Mouse (Mus musculus): ENCODE results near the gene Snai3. TPM values are rescaled to one million over a fixed set of nuclear protein-coding genes. Genes with fewer than 3 reads are reported as not detected.

The Snai3 gene
- not detected in 2 replicates for polyA plus RNA-seq (2015; fragmentation: Nextera tagmentation; extraction: Ambion mirVana)

DNA sequence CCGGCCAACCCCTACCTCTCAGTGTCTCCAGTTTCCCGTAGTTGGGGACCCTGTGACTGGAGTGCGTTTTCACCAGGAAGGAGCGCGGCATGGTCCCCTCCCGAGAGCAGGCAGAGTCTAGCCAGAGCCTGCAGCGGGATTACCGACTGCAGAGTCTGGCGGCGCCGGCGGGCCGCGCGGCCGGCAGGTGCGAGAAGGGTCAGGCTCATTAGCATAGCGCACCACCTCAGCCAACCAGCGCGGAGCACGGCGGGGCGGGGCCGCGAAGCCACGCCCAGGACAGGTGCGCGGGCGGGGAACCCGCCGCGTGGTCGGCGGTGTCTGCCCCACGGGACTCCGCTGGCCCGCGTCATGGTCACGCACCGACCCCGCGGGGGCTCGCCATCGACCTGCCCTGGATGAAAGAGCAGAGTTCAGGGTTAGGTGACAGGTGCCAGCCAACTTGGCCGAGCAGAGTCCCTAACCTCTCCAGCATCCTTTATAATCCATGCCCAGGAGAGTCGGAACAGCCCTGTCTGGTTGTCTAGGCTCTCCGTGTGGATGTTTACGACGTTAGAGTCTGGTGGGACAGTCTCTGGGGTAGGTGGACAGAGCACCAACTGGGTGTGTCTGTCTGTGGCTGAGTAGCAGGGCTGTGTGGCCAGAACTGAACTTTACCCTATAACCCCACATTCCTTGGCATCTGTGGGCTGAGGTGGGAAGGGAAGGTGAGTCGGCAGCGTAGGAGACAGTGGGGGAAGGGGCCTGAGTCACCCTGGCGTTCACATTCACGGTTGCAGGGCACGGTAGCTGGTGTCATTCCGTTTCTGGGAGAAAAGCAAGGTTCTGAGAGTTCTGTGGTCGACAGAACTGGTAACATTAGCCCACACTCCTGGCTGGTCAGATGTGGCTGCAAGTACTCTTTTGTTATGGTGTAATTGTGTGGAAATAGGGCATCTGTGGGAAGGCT is at the start of gene Snai3:
Gene Snai3 (minus strand): TSS at position 210 of the 949 bp plus-strand sequence.
- Histone ChIP-seq H3K9me3 (no peaks in the 10 kb centered on the region), H3K27me3 (peaks cover 84% of the 10 kb centered on the region), H3K4me1 (replicated peaks) (peaks cover 15% of the 10 kb centered on the region), H3K4me3 (peak within 1 kb of the TSS; percentile 38), H3K9ac (peak within 1 kb of the TSS; percentile 63), H3K27ac (no peak within 1 kb of the TSS), H3K4me2 (peak within 1 kb of the TSS; percentile 70), H3K36me3 (peaks cover 7% of the 10 kb centered on the region)
- WGBS: 3% methylated on average over 56 of the region's 56 CpGs
- ATAC-seq (ENCODE audit: low FRiP score): 0 out of 2 replicates have a peak, but pooled peaks have one; percentile 49

DNA sequence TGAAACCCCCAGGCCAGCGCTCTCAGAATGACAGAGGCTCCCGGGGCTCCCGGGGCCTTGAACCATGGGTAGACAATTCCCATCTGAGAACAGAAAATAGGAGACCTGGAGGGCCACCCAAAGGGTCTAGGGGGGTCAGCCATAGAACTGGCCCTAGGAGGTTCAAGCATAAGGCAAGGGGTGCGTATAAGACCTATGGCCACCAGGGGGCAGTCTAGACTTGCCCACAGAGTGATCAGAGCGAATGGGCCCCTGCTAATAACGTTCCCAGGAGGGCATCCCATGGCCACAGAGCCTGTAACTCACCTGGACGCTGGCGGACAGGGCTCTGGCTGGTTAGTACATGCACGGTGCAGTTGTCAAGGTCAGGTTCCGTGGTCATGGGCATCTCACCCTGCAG is 40.3 kb upstream of the Snai3 start:
- no peak overlapping the region for H3K4me2 ChIP-seq
- H3K27me3 ChIP-seq: no peaks in the 10 kb centered on the region
- no peak for ATAC-seq (ENCODE audit: low FRiP score)
- 36% methylated on average over 10 of the region's 10 CpGs for WGBS
- H3K9me3 ChIP-seq: no peaks in the 10 kb centered on the region
- H3K4me3 ChIP-seq: no peak overlapping the region
- peaks cover 3% of the 10 kb centered on the region; the same call in 1 of the 2 replicates for H3K4me1 ChIP-seq (replicated peaks)
- no peaks in the 10 kb centered on the region for H3K36me3 ChIP-seq
- no peak overlapping the region for H3K9ac ChIP-seq
- H3K27ac ChIP-seq: no peak overlapping the region

DNA sequence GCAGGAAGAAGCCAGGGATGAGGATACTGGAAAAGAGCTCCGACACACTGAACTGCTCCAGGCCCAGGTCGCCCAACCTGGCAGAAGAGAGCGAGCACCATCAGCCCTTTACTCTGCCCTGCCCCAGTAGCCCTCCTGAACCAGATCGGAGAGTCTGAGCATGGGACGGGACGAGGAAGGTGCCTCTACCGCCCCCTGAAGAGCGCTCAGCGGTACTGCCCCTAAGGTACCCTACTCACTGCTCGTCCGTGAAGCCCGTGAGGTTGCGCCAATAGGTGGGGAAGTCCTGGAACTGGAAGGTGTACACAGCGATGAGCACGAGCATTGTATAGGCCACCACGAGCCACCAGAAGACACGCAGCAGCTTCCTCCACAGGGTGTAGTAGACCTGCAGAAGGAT is 37.4 kb upstream of the Snai3 start:
- no peak for ATAC-seq (ENCODE audit: low FRiP score)
- H3K9me3 ChIP-seq: no peaks in the 10 kb centered on the region
- no peak overlapping the region for H3K9ac ChIP-seq
- H3K27me3 ChIP-seq: no peaks in the 10 kb centered on the region
- 69% methylated on average over 17 of the region's 17 CpGs for WGBS
- no peak overlapping the region for H3K4me3 ChIP-seq
- H3K4me2 ChIP-seq: no peak overlapping the region
- 0 out of 2 replicates have a peak, but pooled peaks cover 3% of the 10 kb centered on the region for H3K4me1 ChIP-seq (replicated peaks)
- no peaks in the 10 kb centered on the region for H3K36me3 ChIP-seq
- H3K27ac ChIP-seq: no peak overlapping the region

DNA sequence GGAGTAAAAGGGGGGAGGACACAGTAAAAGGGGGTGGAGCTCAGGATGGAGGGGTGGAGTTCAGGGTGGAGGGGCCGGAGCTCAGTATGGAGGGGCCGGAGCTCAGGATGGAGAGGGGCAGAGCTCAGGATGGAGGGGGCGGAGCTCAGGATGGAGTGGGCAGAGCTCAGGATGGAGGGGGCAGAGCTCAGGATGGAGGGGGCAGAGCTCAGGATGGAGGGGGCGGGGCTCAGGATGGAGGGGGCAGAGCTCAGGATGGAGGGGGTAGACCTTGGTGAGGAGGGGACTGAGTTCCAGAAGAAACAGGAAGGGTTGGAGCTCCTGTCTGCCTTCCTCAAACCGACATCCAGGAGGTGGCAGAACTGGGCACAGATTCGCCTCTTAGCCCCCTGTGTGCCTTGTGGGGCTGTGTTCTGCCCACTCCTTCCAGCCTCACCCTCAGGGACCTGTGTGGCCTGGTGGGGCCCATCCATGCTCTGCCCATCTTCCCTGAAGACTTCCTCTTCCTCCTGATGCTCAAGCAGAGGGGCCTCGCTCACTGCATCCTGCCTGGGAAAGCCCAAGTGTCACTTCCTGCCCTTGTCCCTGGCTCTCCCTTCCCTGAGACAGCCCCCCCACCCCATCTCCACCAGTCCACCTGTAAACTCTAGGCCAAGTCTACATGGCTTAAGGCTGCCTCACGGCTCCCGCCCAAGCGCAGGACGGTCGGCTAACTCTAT is 36.6 kb upstream of the Snai3 start:
- H3K9ac ChIP-seq: no peak overlapping the region
- no peaks in the 10 kb centered on the region for H3K36me3 ChIP-seq
- no peak overlapping the region for H3K4me3 ChIP-seq
- ATAC-seq (ENCODE audit: low FRiP score): no peak
- 0 out of 2 replicates have a peak, but pooled peaks cover 3% of the 10 kb centered on the region for H3K4me1 ChIP-seq (replicated peaks)
- no peak overlapping the region for H3K4me2 ChIP-seq
- H3K27me3 ChIP-seq: no peaks in the 10 kb centered on the region
- H3K9me3 ChIP-seq: no peaks in the 10 kb centered on the region
- WGBS: 88% methylated on average over 12 of the region's 12 CpGs
- H3K27ac ChIP-seq: no peak overlapping the region

DNA sequence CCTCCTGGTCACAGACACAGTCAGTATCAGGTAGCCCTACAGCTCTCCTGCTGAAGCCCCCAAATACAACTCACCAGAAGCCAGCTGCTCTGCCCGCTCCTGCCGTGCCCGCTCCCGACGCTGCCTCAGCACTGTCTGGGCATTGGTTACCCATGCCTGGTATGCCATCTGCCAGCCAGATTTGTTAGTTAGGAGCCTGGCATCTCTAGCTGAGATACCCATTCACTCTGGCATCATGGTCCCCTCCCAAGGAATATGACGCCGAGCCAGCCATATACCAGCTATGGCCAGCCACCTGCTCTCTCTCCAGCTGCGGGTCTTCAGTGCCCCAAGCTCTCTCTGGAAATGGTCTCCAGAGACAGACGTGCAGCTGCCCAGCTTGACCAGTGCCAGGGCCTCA is 27.9 kb upstream of the Snai3 start:
- no peaks in the 10 kb centered on the region for H3K4me1 ChIP-seq (replicated peaks)
- H3K27me3 ChIP-seq: no peaks in the 10 kb centered on the region
- ATAC-seq (ENCODE audit: low FRiP score): no peak
- H3K27ac ChIP-seq: no peak overlapping the region
- H3K4me3 ChIP-seq: no peak overlapping the region
- no peak overlapping the region for H3K4me2 ChIP-seq
- peaks cover 17% of the 10 kb centered on the region for H3K36me3 ChIP-seq
- H3K9me3 ChIP-seq: no peaks in the 10 kb centered on the region
- H3K9ac ChIP-seq: no peak overlapping the region
- WGBS: 90% methylated on average over 9 of the region's 9 CpGs

DNA sequence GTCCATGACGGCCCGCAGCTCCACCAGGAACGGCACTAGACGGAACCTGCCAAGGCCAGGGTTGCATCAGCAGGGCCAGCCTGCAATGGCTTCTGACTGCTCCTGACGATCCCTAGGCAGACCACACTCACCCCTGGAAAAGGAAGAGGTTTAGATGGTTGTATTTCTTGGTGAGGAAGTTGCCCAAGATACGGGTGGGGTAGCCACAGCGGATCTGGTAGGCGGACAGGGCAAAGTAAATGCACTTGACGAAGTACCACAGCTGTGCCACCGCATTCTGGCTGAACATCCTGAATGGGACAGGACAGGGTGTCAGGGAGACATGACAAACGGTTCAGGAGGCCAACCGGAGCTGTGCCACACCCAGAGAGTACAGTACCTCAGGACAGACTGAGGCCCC is 24.3 kb upstream of the Snai3 start:
- no peak overlapping the region for H3K4me2 ChIP-seq
- no peaks in the 10 kb centered on the region for H3K9me3 ChIP-seq
- no peak overlapping the region for H3K4me3 ChIP-seq
- H3K4me1 ChIP-seq (replicated peaks): no peaks in the 10 kb centered on the region
- peaks cover 51% of the 10 kb centered on the region for H3K36me3 ChIP-seq
- H3K27ac ChIP-seq: no peak overlapping the region
- H3K27me3 ChIP-seq: no peaks in the 10 kb centered on the region
- no peak for ATAC-seq (ENCODE audit: low FRiP score)
- no peak overlapping the region for H3K9ac ChIP-seq
- WGBS: 90% methylated on average over 12 of the region's 12 CpGs

DNA sequence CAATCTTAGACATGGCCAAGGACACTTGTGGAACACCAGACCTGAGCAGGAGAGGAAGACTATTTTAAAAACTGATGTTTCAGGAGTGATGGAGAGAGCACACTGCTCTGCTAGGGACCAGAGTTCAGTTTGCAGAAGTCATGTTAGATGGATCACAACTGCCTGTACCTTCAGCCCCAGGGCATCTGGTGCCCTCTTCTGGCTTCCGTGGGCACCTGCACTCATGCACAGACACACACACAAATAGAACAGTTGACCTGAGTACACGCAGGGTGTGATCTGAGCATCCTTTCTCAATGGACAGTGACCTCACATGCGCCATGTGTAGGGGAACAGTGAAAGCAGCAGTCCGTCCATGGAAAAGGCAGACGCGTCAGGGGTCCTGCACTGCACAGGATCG is 23.3 kb upstream of the Snai3 start:
- no peak for ATAC-seq (ENCODE audit: low FRiP score)
- WGBS: 95% methylated on average over 7 of the region's 7 CpGs
- H3K27ac ChIP-seq: no peak overlapping the region
- no peak overlapping the region for H3K4me2 ChIP-seq
- H3K27me3 ChIP-seq: no peaks in the 10 kb centered on the region
- peaks cover 60% of the 10 kb centered on the region for H3K36me3 ChIP-seq
- H3K4me1 ChIP-seq (replicated peaks): no peaks in the 10 kb centered on the region
- no peaks in the 10 kb centered on the region for H3K9me3 ChIP-seq
- H3K9ac ChIP-seq: no peak overlapping the region
- H3K4me3 ChIP-seq: no peak overlapping the region

DNA sequence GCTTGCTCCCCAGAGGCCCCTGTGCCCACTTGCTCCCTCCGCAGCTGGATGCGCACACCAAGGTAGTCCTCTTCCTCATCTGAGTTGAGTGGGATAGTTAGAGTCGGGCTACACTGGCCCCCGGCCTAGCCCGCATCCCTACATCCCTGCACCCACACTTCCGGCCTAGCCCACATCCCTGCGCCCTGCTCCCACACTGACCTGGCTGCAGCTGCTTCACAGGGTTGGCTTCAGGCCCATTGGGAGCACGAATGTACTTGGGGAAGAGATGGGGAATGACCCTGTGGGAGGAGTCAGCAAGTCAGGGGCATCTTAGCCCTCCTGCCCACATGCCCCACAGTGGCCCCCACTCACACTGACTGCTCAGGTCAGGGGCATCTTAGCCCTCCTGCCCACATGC is 21.9 kb upstream of the Snai3 start:
- H3K27ac ChIP-seq: no peak overlapping the region
- H3K9me3 ChIP-seq: no peaks in the 10 kb centered on the region
- no peak for ATAC-seq (ENCODE audit: low FRiP score)
- peaks cover 2% of the 10 kb centered on the region for H3K4me1 ChIP-seq (replicated peaks)
- H3K27me3 ChIP-seq: no peaks in the 10 kb centered on the region
- no peak overlapping the region for H3K9ac ChIP-seq
- peaks cover 74% of the 10 kb centered on the region for H3K36me3 ChIP-seq
- no peak overlapping the region for H3K4me3 ChIP-seq
- 97% methylated on average over 8 of the region's 8 CpGs for WGBS
- no peak overlapping the region for H3K4me2 ChIP-seq

DNA sequence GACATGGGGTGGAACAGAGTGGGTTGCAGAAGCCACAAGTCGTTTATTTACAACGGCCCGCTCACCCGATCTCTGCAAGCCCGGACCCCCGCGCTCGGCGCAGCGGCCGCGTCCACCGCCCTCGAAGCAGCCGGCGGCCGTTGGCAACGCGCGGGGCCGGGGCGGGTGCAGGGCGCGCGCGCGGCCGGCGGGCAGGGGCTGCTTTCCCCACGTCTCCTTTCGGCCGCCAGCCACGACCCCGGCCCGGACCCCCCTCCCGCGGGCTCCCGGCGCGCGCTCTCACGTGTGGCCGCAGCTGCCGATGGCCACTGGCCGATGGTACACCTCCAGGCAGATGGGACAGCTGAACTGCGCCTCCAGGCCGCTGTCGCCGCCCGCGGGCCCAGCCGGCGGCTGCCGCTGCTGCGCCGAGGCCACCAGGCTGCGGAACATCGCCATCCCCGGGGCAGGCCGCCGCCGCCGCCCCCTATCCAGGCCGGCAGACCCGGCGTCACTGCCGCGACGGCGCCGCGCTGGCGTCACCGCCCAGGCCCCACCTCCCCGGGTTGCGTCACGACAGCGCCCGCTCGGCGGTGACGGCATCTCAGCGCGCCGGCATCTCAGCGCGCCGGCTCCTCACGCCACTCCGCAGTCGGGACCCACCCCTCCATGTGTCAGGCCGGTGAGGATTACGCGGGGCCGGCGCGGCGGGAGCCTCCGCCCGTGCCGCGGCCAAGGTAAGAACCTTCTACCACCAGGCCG is 15.2 kb upstream of the Snai3 start, which contains the start of the genes Rnf166 and Ctu2:
Gene Rnf166 (minus strand): TSS at position 485 of the 741 bp plus-strand sequence.
Gene Ctu2 (plus strand): TSS at position 564 of the 741 bp plus-strand sequence.
- WGBS: under 1% methylated on average over 84 of the region's 103 CpGs
- ATAC-seq (ENCODE audit: low FRiP score): peak; percentile 93
- Histone ChIP-seq H3K4me2 (peak within 1 kb of the TSS; percentile 98), H3K4me3 (peak within 1 kb of the TSS; percentile 97), H3K9me3 (no peaks in the 10 kb centered on the region), H3K27me3 (no peaks in the 10 kb centered on the region), H3K36me3 (peaks cover 56% of the 10 kb centered on the region), H3K27ac (peak within 1 kb of the TSS; percentile 88), H3K9ac (peak within 1 kb of the TSS; percentile 97), H3K4me1 (replicated peaks) (peaks cover 29% of the 10 kb centered on the region)

DNA sequence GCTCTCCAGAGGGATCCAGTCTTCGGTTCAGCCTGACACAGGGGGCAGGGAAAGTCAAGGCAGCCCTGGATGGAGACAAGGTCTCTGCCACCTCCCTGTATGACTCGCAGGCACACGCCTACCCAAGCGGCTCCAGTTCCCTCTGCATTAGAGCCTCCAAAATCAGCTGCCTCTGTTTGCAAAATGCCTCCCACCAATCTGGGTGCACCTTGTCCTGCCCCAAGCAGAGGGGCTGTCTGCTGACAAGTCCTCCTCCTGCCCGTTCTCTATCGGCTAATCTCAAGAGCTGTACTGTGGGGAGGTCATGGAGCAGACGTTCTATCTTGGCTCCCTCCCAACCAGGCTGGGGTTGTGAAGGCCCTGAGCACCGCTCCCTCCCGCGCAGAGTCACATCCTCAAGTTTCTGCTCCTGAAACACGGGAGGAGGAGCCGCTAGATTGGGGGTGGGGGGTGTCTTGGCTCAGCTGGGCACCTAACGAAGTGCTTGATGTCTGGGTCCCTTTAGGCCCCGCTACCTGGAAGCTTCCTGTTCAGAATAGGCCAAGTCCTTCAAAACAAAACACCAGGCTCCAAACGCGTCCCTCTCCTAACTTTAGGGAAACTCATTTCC is 14.5 kb upstream of the Snai3 start:
- Histone ChIP-seq H3K36me3 (peaks cover 55% of the 10 kb centered on the region), H3K27me3 (no peaks in the 10 kb centered on the region), H3K4me2 (peak overlapping the region; percentile 98), H3K27ac (peak overlapping the region; percentile 88; the same call in 1 of the 2 replicates), H3K4me1 (replicated peaks) (peaks cover 29% of the 10 kb centered on the region), H3K9me3 (no peaks in the 10 kb centered on the region), H3K9ac (peak overlapping the region; percentile 97), H3K4me3 (peak overlapping the region; percentile 97)
- 16% methylated on average over 16 of the region's 16 CpGs for WGBS
- ATAC-seq (ENCODE audit: low FRiP score): 0 out of 2 replicates have a peak, but pooled peaks have one; percentile 4

DNA sequence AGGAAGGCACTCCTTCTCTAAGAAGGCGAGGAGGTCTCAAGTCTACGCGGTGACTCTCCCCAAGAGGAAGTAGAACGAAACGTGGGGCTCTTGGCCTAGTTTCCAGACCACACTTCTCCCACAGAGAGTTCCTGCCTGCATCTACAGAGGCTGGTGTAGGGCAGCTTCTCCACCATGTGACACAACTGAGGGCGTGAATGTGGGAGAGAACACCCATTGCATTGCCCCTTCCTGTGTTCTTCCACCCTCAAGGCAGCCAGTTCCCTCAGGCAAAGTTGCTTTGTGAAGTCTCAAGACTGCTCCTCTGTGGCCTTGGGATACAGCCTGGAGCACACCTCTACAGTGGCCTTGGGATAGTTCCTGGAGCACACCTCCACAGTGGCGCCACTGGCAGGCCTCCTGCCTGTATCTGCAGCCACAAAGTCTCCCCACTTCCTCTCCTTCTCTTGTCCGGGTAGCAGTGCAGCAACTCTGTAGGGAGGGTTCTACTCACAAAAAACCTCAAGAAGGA is 13.4 kb upstream of the Snai3 start:
- no peak for ATAC-seq (ENCODE audit: low FRiP score)
- Histone ChIP-seq H3K4me1 (replicated peaks) (peaks cover 29% of the 10 kb centered on the region), H3K4me2 (no peak overlapping the region), H3K9ac (no peak overlapping the region), H3K27ac (no peak overlapping the region), H3K4me3 (no peak overlapping the region), H3K9me3 (no peaks in the 10 kb centered on the region), H3K27me3 (no peaks in the 10 kb centered on the region), H3K36me3 (peaks cover 55% of the 10 kb centered on the region)
- 94% methylated on average over 8 of the region's 8 CpGs for WGBS
